Mouse (Mus musculus): ENCODE data around the gene Gm20388. TPM values are rescaled to one million over a fixed set of nuclear protein-coding genes. Genes with fewer than 3 reads are reported as not detected.

Gm20388 gene
- polyA plus RNA-seq, 1 experiment, result not detected

DNA sequence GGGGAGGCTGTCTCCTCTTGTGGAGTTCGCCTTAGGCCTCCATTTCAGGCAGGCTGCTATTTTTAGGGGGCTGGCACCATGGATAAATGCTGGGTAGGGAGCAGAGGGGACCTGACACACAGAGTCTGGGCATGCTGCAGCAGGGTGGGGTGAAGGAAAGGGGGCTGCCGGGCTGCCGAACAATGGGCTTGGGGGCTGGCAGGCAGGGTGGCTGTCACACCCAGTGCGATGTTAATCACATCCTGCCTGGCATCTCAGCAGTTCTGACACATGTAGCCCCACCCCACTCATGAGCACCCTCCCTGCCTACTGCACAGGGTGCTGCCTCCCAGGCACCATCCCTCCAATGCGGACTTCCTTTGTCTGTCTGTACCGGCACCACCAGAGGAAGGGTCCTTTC, 1757.9 kb downstream of the Gm20388 start:
- Histone ChIP-seq H3K27ac (ENCODE audit: insufficient read depth, low read depth, low read length) (peak overlapping the region; percentile 100), H3K4me3 (ENCODE audit: insufficient read depth, low read depth, low read length) (peak overlapping the region; percentile 53), H3K4me1 (ENCODE audit: control insufficient read depth, insufficient read depth, low read length) (peaks cover 49% of the 10 kb centered on the region)
- TF ChIP-seq POLR2A (IDR thresholded peaks at IDR 0.05; ENCODE audit: insufficient read depth, low read depth, low read length) (no peak), CTCF (IDR thresholded peaks at IDR 0.05; ENCODE audit: insufficient read depth, low read depth, low read length) (no peak)
- 9% methylated on average over 6 of the region's 6 CpGs for WGBS

DNA sequence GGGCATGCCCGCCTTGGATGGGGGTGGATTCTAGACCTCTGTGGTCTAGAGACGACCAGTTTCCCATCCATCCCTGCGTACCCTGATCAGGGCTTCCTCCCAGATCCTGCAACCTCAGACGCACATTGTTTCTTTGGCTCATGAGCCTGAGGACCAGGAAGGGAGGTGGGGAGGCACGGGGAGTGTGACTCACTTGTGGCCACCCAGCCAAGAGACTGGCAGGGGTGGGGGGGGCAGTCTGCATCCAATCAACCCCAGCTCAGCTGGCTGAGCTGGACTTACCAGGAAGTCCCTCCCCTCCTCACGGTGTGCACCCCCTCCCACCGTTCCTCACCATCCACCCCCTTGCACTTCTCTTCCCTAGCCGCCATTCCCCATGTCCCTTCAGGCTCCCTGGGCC, 1758.6 kb downstream of the Gm20388 start:
- TF ChIP-seq CTCF (IDR thresholded peaks at IDR 0.05; ENCODE audit: insufficient read depth, low read depth, low read length), result no peak
- TF ChIP-seq POLR2A (IDR thresholded peaks at IDR 0.05; ENCODE audit: insufficient read depth, low read depth, low read length), result no peak; the same call in 1 of the 2 replicates
- Histone ChIP-seq H3K27ac (ENCODE audit: insufficient read depth, low read depth, low read length) (peak overlapping the region; percentile 100), H3K4me1 (ENCODE audit: control insufficient read depth, insufficient read depth, low read length) (peaks cover 47% of the 10 kb centered on the region), H3K4me3 (ENCODE audit: insufficient read depth, low read depth, low read length) (peak overlapping the region; percentile 53)
- 7% methylated on average over 8 of the region's 8 CpGs for WGBS

DNA sequence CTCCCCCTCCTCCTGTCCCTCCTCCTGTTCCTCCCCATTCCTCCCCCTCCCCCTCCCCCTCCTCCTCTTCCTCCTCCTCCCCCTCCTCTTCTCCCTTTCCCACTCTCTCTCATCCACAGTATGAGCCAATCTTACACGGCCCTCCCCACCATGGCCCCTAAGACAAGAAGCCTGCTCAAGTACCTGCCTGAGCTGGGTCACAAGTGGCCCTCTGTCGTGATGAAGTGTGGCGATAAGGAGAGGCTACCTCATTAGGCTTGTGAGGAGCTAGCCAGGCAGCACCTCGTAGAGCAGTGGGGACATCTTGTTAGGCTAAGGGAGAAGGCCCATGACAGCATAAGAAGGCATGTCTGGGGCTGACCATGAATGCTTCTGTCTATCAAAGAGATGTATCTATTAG, 1762.5 kb downstream of the Gm20388 start:
- WGBS, result 59% methylated on average over 4 of the region's 4 CpGs
- H3K27ac ChIP-seq (ENCODE audit: insufficient read depth, low read depth, low read length), result peak overlapping the region; percentile 90
- H3K4me3 ChIP-seq (ENCODE audit: insufficient read depth, low read depth, low read length), result no peak overlapping the region
- H3K4me1 ChIP-seq (ENCODE audit: control insufficient read depth, insufficient read depth, low read length), result peaks cover 40% of the 10 kb centered on the region
- TF ChIP-seq POLR2A (IDR thresholded peaks at IDR 0.05; ENCODE audit: insufficient read depth, low read depth, low read length) (no peak), CTCF (IDR thresholded peaks at IDR 0.05; ENCODE audit: insufficient read depth, low read depth, low read length) (no peak)

DNA sequence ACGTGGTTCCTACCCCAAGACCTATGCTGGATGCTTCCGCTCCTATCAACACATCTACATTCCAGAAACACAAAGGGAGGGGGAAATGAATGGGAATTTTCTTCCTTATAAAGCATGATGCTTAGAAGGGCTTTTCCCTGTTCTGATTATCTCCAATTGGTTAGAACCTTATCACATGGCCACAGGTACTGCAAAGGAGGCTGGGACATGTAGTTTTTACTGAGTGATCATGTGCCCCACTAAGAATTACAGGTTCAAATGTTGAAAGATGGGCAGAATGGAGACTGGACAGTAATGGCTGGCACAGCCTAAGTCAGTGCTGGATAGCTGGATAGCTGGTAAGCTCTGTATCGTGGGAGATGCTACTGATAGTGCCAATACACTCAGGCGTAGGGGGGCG, 1763.3 kb downstream of the Gm20388 start:
- WGBS, result 47% methylated on average over 5 of the region's 5 CpGs
- H3K4me1 ChIP-seq (ENCODE audit: control insufficient read depth, insufficient read depth, low read length), result peaks cover 39% of the 10 kb centered on the region
- no peak for TF ChIP-seq POLR2A (IDR thresholded peaks at IDR 0.05; ENCODE audit: insufficient read depth, low read depth, low read length)
- TF ChIP-seq CTCF (IDR thresholded peaks at IDR 0.05; ENCODE audit: insufficient read depth, low read depth, low read length), result no peak
- H3K4me3 ChIP-seq (ENCODE audit: insufficient read depth, low read depth, low read length), result no peak overlapping the region
- H3K27ac ChIP-seq (ENCODE audit: insufficient read depth, low read depth, low read length), result peak overlapping the region; percentile 90

DNA sequence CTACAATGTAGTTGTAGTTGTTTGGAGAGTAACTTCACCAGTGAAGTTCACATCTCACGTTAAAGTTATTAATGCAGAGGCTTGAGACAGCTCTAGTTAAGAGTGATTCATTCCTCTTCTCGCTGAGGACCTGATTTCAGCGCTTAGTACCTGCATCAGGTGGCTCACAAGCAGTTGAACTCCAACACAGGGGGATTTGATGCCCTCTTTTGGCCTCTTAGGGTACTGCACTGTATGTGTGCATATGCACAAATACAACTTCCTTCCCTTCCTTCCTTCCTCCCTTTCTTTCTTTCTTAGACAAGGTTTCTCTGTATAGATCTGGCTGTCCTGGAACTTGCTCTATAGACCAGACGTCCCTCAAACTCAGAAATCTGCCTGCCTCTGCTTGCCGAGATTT, 1763.9 kb downstream of the Gm20388 start:
- H3K4me3 ChIP-seq (ENCODE audit: insufficient read depth, low read depth, low read length), result no peak overlapping the region
- H3K27ac ChIP-seq (ENCODE audit: insufficient read depth, low read depth, low read length), result no peak overlapping the region
- TF ChIP-seq POLR2A (IDR thresholded peaks at IDR 0.05; ENCODE audit: insufficient read depth, low read depth, low read length), result no peak
- TF ChIP-seq CTCF (IDR thresholded peaks at IDR 0.05; ENCODE audit: insufficient read depth, low read depth, low read length), result no peak
- peaks cover 33% of the 10 kb centered on the region for H3K4me1 ChIP-seq (ENCODE audit: control insufficient read depth, insufficient read depth, low read length)
- 66% methylated on average over 5 of the region's 5 CpGs for WGBS

DNA sequence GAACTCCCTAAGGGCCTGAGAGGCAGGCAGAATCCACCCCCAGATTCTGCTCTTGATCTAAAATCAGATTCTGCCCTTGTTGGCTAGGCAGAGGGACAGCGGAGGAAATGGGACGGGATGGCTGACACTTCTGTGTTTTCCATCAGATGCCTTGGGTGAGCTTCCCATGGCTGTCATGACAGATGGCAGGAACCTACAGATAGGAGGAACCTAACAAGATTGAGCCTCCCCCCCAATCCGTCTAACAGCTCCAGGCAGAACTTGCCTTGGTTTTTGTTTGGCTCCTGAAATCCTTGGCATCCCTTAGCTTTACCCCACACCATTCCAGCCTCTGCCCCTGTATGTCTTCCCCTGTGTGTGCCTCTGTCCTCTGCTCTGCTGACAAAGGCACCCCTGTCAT, 1764.5 kb downstream of the Gm20388 start:
- Histone ChIP-seq H3K4me1 (ENCODE audit: control insufficient read depth, insufficient read depth, low read length) (peaks cover 27% of the 10 kb centered on the region), H3K27ac (ENCODE audit: insufficient read depth, low read depth, low read length) (0 out of 2 replicates have a peak overlapping the region, but pooled peaks have one; percentile 16), H3K4me3 (ENCODE audit: insufficient read depth, low read depth, low read length) (no peak overlapping the region)
- WGBS, result 77% methylated on average over 3 of the region's 3 CpGs
- TF ChIP-seq POLR2A (IDR thresholded peaks at IDR 0.05; ENCODE audit: insufficient read depth, low read depth, low read length), result no peak
- TF ChIP-seq CTCF (IDR thresholded peaks at IDR 0.05; ENCODE audit: insufficient read depth, low read depth, low read length), result no peak

DNA sequence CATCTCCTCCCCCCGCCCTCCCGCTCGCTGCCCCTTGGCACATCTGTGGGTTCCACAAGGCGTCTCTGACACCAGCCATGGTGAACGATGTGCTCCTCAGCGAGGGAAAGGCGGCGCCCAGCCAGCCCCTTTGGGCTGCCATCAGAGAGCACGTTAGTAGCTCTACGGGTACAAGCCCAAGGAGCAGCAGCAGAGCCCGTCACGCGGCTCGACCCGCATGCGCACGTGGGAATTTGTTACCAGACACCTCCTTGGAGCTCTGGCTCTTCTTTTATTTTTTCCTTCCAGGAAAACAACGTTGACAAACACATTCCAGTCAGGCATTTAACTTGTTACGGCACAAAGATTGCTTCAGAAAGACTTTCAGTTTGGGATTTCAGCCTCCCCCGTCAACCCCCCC, 1765.1 kb downstream of the Gm20388 start:
- TF ChIP-seq POLR2A (IDR thresholded peaks at IDR 0.05; ENCODE audit: insufficient read depth, low read depth, low read length) (peak; percentile 10), CTCF (IDR thresholded peaks at IDR 0.05; ENCODE audit: insufficient read depth, low read depth, low read length) (no peak)
- peaks cover 26% of the 10 kb centered on the region for H3K4me1 ChIP-seq (ENCODE audit: control insufficient read depth, insufficient read depth, low read length)
- no peak overlapping the region for H3K4me3 ChIP-seq (ENCODE audit: insufficient read depth, low read depth, low read length)
- peak overlapping the region; percentile 16; the same call in 1 of the 2 replicates for H3K27ac ChIP-seq (ENCODE audit: insufficient read depth, low read depth, low read length)
- WGBS, result 32% methylated on average over 20 of the region's 20 CpGs

DNA sequence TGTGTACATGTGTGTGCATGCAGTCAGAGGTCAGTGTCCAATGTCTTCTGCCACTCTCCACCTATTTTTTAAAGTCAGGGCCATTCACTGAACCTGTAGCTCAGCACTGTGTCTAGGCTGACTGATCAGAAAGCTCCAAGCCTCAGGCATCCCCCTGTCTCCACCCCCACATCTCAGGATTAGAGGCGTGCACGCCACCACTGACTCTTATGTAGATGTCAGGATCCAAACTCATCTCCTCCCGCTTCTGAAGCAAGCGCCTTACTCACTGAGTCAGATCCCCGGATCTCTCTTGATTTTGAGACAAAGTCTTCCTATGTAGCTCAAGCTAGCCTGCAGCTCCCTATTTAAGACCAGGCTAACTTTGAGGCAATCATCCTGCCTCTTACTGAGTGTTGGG, 1768.1 kb downstream of the Gm20388 start:
- Histone ChIP-seq H3K27ac (ENCODE audit: insufficient read depth, low read depth, low read length) (no peak overlapping the region), H3K4me3 (ENCODE audit: insufficient read depth, low read depth, low read length) (no peak overlapping the region), H3K4me1 (ENCODE audit: control insufficient read depth, insufficient read depth, low read length) (peaks cover 33% of the 10 kb centered on the region)
- WGBS, result 46% methylated on average over 5 of the region's 5 CpGs
- TF ChIP-seq POLR2A (IDR thresholded peaks at IDR 0.05; ENCODE audit: insufficient read depth, low read depth, low read length) (no peak), CTCF (IDR thresholded peaks at IDR 0.05; ENCODE audit: insufficient read depth, low read depth, low read length) (no peak)

DNA sequence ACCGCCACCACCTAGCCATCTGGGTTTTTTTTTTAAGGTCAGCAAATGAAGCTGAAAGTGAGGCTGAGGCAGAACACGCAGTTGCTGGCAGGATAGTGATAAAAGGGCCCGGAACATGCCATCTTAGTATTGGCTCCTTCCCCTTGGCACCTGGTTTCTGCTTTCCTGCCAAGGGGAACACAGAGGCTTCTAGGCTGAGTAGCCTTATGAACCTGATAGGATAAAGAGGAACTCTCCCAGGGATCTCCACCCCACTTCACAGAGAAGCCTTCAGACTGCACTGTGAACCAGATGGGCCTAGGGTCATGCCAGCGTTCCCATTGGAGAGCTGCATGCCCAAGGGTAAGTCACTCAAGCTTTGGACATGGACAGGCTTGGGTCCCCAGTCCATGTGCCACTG, 1770.3 kb downstream of the Gm20388 start:
- Histone ChIP-seq H3K4me1 (ENCODE audit: control insufficient read depth, insufficient read depth, low read length) (peaks cover 30% of the 10 kb centered on the region), H3K4me3 (ENCODE audit: insufficient read depth, low read depth, low read length) (no peak overlapping the region), H3K27ac (ENCODE audit: insufficient read depth, low read depth, low read length) (no peak overlapping the region)
- no peak for TF ChIP-seq CTCF (IDR thresholded peaks at IDR 0.05; ENCODE audit: insufficient read depth, low read depth, low read length)
- TF ChIP-seq POLR2A (IDR thresholded peaks at IDR 0.05; ENCODE audit: insufficient read depth, low read depth, low read length), result no peak
- 88% methylated on average over 4 of the region's 4 CpGs for WGBS

DNA sequence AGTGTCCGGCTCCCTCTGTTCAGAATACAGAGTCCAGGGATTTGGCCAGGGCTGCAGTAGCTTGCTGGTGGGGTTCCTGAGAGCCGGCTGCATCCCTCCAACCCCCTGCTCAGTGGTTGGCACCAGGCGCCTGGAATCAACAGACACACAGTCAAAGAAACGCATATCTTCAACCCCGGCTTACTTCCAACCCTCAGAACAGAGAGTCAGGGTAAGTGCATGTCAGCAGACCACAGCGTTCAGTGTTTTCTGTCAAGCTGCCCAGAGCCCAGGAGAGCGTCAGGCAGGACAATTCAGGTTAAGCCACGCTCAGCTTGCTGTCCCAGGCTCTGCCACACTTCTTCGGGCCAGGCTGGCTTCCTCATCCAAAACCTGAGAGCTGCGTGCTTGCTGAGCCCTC, 1770.8 kb downstream of the Gm20388 start:
- no peak for TF ChIP-seq POLR2A (IDR thresholded peaks at IDR 0.05; ENCODE audit: insufficient read depth, low read depth, low read length)
- WGBS, result 62% methylated on average over 10 of the region's 10 CpGs

More for the DNA sequence above, 1770.8 kb downstream of the Gm20388 start:
- Histone ChIP-seq H3K4me3 (ENCODE audit: insufficient read depth, low read depth, low read length) (no peak overlapping the region), H3K4me1 (ENCODE audit: control insufficient read depth, insufficient read depth, low read length) (peaks cover 29% of the 10 kb centered on the region), H3K27ac (ENCODE audit: insufficient read depth, low read depth, low read length) (no peak overlapping the region)

Measured in olfactory bulb, adult 2 months (tissue).